In the genomic region with DNA sequence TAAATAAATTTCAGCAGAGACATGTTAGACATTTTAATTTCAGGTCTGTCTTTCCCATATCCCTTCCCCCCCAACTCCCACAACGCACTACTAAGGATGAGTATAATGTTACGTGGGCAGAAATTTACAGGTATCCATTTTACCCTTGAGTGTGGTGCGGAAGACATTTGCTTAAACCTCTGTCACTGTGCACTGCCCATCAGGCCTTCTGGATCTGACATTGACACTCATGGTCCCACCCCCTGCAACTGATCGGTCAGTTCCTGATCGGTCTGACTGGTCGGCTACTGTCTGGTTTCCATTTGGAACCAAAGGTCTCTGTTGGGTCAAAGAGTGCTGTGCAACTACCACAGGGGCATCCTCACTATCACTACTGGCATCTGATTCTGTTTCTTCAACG, we compare ENCODE assay signal across 23 mouse cellular contexts.
"Had no signal": no experiment of that assay in that cellular context is flagged by ENCODE, and none has a peak within 500 bp of the region (broad histone marks: within the 10 kb centered on the region; RNA-seq: fewer than 3 reads in every experiment).

No protein-coding gene starts in this region.

- DNase-seq: gastrocnemius, postnatal 14 days; gastrocnemius, postnatal 36 days; heart, adult 18-20 months; heart, postnatal 14 days; heart, postnatal 36 days; kidney, adult 11 months; kidney, adult 2 months; kidney, adult 9 months; kidney, postnatal 10 days; kidney, postnatal 25 days; layer of hippocampus, adult 9-11 months; layer of hippocampus, postnatal 36 days; left cerebral cortex, postnatal 4 days had no signal

- H3K9ac ChIP-seq: heart, embryonic 13.5 days; heart, embryonic 15.5 days; hindbrain, embryonic 13.5 days; limb, embryonic 13.5 days; limb, embryonic 15.5 days; liver, embryonic 12.5 days; liver, embryonic 14.5 days had no signal

- H3K9me3 ChIP-seq: heart, embryonic 10.5 days; heart, embryonic 13.5 days; heart, embryonic 15.5 days; hindbrain, embryonic 13.5 days; limb, embryonic 13.5 days; limb, embryonic 15.5 days; liver, embryonic 12.5 days had no signal

- H3K27ac ChIP-seq: heart, embryonic 10.5 days; heart, embryonic 13.5 days; heart, embryonic 15.5 days; hindbrain, embryonic 13.5 days; limb, embryonic 13.5 days; limb, embryonic 15.5 days; liver, embryonic 12.5 days; liver, embryonic 14.5 days had no signal

- H3K27me3 ChIP-seq: heart, embryonic 13.5 days; heart, embryonic 15.5 days; hindbrain, embryonic 13.5 days; limb, embryonic 13.5 days; limb, embryonic 15.5 days; liver, embryonic 12.5 days had no signal

- H3K4me2 ChIP-seq: heart, embryonic 13.5 days; heart, embryonic 15.5 days; hindbrain, embryonic 13.5 days; limb, embryonic 13.5 days; limb, embryonic 15.5 days; liver, embryonic 12.5 days had no signal

- ATAC-seq: hindbrain, embryonic 16.5 days; intestine, embryonic 16.5 days; liver, embryonic 12.5 days had no signal

- H3K4me1 ChIP-seq: heart, embryonic 10.5 days; heart, embryonic 15.5 days; hindbrain, embryonic 13.5 days; limb, embryonic 13.5 days; limb, embryonic 15.5 days; liver, embryonic 12.5 days had no signal

- H3K4me3 ChIP-seq: heart, embryonic 10.5 days; heart, embryonic 13.5 days; heart, embryonic 15.5 days; hindbrain, embryonic 13.5 days; limb, embryonic 13.5 days; limb, embryonic 15.5 days; liver, embryonic 12.5 days had no signal
